Mouse (Mus musculus): Measurements from ENCODE around the gene Fgd5.

DNA sequence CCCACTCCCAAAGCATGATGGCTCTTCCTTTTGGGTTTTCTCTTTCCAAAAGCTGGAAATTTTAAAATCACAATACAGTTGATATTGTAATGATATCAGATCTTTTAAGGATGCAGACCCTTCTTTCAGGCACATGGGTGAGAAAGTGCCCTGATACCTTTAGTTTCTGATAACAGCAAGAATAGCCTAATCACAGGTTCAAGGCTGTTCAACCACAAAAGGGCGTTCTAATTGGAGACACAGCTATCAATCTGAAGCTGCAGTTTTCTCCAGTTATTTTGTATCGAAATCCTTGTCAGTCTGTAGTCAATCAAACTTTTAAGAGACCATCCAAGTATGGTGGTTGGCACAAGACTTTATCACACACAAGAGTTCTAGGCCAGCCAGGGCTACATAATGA lies 115.2 kb downstream of the Fgd5 start:
- TF ChIP-seq CTCF (IDR thresholded peaks at IDR 0.05; ENCODE audit: low read depth, low read length) (no peak), POLR2A (IDR thresholded peaks at IDR 0.05; ENCODE audit: borderline replicate concordance, low read depth, low read length) (no peak)

Data from bone marrow macrophage, adult 2 months (primary cell).